16 mouse cellular contexts compared by ENCODE assay signal in the genomic region with DNA sequence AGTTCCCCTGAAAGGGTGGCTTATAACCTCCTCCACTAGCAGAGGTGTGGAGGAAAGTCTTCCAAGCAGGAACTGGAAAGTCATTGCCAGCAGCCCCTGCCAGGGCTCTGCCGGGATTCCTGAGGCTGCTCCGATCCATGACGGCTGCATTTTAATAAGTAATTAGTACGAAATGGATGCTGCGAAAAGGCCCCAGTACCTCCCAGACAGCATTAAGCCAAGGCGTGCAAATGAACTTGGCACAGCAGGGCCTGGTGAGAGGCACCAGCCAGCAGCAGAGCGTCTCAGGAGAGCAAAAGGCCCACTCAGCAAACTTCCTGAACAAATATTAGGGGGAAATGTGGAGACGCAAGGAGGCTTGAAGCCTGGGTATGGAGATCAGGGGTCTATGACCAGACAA. TPM values are rescaled to one million over a fixed set of nuclear protein-coding genes. Genes with fewer than 3 reads are reported as not detected.
DNase-seq lines count a peak whose midpoint lies in the region; ATAC-seq and TF ChIP-seq lines count a peak whose summit lies in the region.
"Had no signal": no experiment of that assay in that cellular context is flagged by ENCODE, and none has a peak within 500 bp of the region (broad histone marks: within the 10 kb centered on the region; RNA-seq: fewer than 3 reads in every experiment).

No protein-coding gene starts in this region.

- no peak overlapping the region for H3K4me2 ChIP-seq in forebrain, embryonic 16.5 days (ENCODE audit: low read length)
- no peak overlapping the region for H3K4me2 ChIP-seq in forebrain, embryonic 13.5 days
- H3K4me2 ChIP-seq in lung, embryonic 16.5 days (ENCODE audit: low read depth, low read length): no peak overlapping the region
- no peak overlapping the region for H3K4me2 ChIP-seq in hindbrain, embryonic 15.5 days
- H3K4me2 ChIP-seq in midbrain, postnatal 0 days (ENCODE audit: low read depth, low read length, poor library complexity, severe bottlenecking): no peak overlapping the region
- no peak overlapping the region for H3K4me2 ChIP-seq in lung, postnatal 0 days (replicated peaks; ENCODE audit: low read depth, low read length)
- H3K4me2 ChIP-seq: embryonic facial prominence, embryonic 12.5 days; heart, embryonic 11.5 days; limb, embryonic 13.5 days had no signal

- peaks cover 31% of the 10 kb centered on the region for H3K4me1 ChIP-seq in forebrain, embryonic 16.5 days (replicated peaks; ENCODE audit: control insufficient read depth, insufficient read depth, low read length)
- H3K4me1 ChIP-seq in forebrain, embryonic 13.5 days: peaks cover 41% of the 10 kb centered on the region
- H3K4me1 ChIP-seq in lung, embryonic 16.5 days (replicated peaks; ENCODE audit: control insufficient read depth, insufficient read depth, low read length): peaks cover 38% of the 10 kb centered on the region
- peaks cover 49% of the 10 kb centered on the region for H3K4me1 ChIP-seq in hindbrain, embryonic 15.5 days (replicated peaks)
- H3K4me1 ChIP-seq in midbrain, postnatal 0 days (ENCODE audit: insufficient read depth, low read length): no peaks in the 10 kb centered on the region
- peaks cover 8% of the 10 kb centered on the region; the same call in 1 of the 2 replicates for H3K4me1 ChIP-seq in lung, postnatal 0 days (ENCODE audit: insufficient read depth, low read depth, low read length)

- no peak for DNase-seq in lung, postnatal 4 days
- peak; percentile 62 for DNase-seq in midbrain, postnatal 0 days (ENCODE audit: low spot score)
- no peak for DNase-seq in frontal cortex, postnatal 14 days (ENCODE audit: low spot score in 2 of 2)
- no peak for DNase-seq in lung, postnatal 0 days (ENCODE audit: low spot score)
- DNase-seq: cerebellum, postnatal 25 days; gastrocnemius, postnatal 36 days; layer of hippocampus, postnatal 36 days; lung, adult 18-20 months; spleen, adult 18-20 months had no signal

- WGBS in forebrain, embryonic 16.5 days: 12% methylated on average over 8 of the region's 8 CpGs
- 17% methylated on average over 8 of the region's 8 CpGs for WGBS in forebrain, embryonic 13.5 days
- WGBS in lung, embryonic 16.5 days: 50% methylated on average over 8 of the region's 8 CpGs
- WGBS in hindbrain, embryonic 15.5 days: 17% methylated on average over 8 of the region's 8 CpGs
- whole genome bisulfite sequencing in midbrain, postnatal 0 days: 14% methylated on average over 8 of the region's 8 CpGs
- WGBS in lung, postnatal 0 days: 50% methylated on average over 8 of the region's 8 CpGs

- no peaks in the 10 kb centered on the region for H3K27me3 ChIP-seq in forebrain, embryonic 16.5 days (replicated peaks; ENCODE audit: control insufficient read depth, insufficient read depth, low read length)
- H3K27me3 ChIP-seq in forebrain, embryonic 13.5 days: no peaks in the 10 kb centered on the region
- H3K27me3 ChIP-seq in lung, embryonic 16.5 days (ENCODE audit: control insufficient read depth, insufficient read depth, low read depth, low read length): no peaks in the 10 kb centered on the region
- no peaks in the 10 kb centered on the region for H3K27me3 ChIP-seq in hindbrain, embryonic 15.5 days
- no peaks in the 10 kb centered on the region for H3K27me3 ChIP-seq in midbrain, postnatal 0 days (ENCODE audit: insufficient read depth, low read length)
- H3K27me3 ChIP-seq in lung, postnatal 0 days (replicated peaks; ENCODE audit: insufficient read depth, low read length): no peaks in the 10 kb centered on the region
- H3K27me3 ChIP-seq: embryonic facial prominence, embryonic 12.5 days; limb, embryonic 13.5 days had no signal

- H3K9ac ChIP-seq in forebrain, embryonic 16.5 days (replicated peaks; ENCODE audit: low read depth, low read length): no peak overlapping the region
- no peak overlapping the region for H3K9ac ChIP-seq in forebrain, embryonic 13.5 days
- no peak overlapping the region for H3K9ac ChIP-seq in lung, embryonic 16.5 days (ENCODE audit: low read length)
- no peak overlapping the region for H3K9ac ChIP-seq in hindbrain, embryonic 15.5 days
- H3K9ac ChIP-seq in midbrain, postnatal 0 days (replicated peaks; ENCODE audit: low read length, poor library complexity, severe bottlenecking): no peak overlapping the region
- no peak overlapping the region for H3K9ac ChIP-seq in lung, postnatal 0 days (replicated peaks; ENCODE audit: low read depth)
- H3K9ac ChIP-seq: embryonic facial prominence, embryonic 12.5 days; limb, embryonic 13.5 days had no signal

- H3K36me3 ChIP-seq in forebrain, embryonic 16.5 days (ENCODE audit: control insufficient read depth, insufficient read depth): no peaks in the 10 kb centered on the region
- H3K36me3 ChIP-seq in forebrain, embryonic 13.5 days (ENCODE audit: poor library complexity, severe bottlenecking): no peaks in the 10 kb centered on the region
- H3K36me3 ChIP-seq in lung, embryonic 16.5 days (ENCODE audit: control insufficient read depth, insufficient read depth, low read length): no peaks in the 10 kb centered on the region
- H3K36me3 ChIP-seq in hindbrain, embryonic 15.5 days: no peaks in the 10 kb centered on the region
- no peaks in the 10 kb centered on the region for H3K36me3 ChIP-seq in midbrain, postnatal 0 days (ENCODE audit: insufficient read depth, low read length)
- no peaks in the 10 kb centered on the region for H3K36me3 ChIP-seq in lung, postnatal 0 days (ENCODE audit: insufficient read depth, low read length)
- H3K36me3 ChIP-seq: embryonic facial prominence, embryonic 12.5 days; limb, embryonic 13.5 days had no signal

- TF ChIP-seq CTCF in midbrain, postnatal 0 days (IDR thresholded peaks at IDR 0.05): no peak
- no peak for TF ChIP-seq CTCF in lung, postnatal 0 days (IDR thresholded peaks at IDR 0.05)

- H3K9me3 ChIP-seq in forebrain, embryonic 16.5 days (ENCODE audit: control insufficient read depth, low read length): no peaks in the 10 kb centered on the region
- no peaks in the 10 kb centered on the region for H3K9me3 ChIP-seq in forebrain, embryonic 13.5 days (replicated peaks)
- H3K9me3 ChIP-seq in lung, embryonic 16.5 days (ENCODE audit: control insufficient read depth, low read length): no peaks in the 10 kb centered on the region
- no peaks in the 10 kb centered on the region for H3K9me3 ChIP-seq in hindbrain, embryonic 15.5 days
- H3K9me3 ChIP-seq in midbrain, postnatal 0 days (ENCODE audit: low read length): no peaks in the 10 kb centered on the region
- no peaks in the 10 kb centered on the region for H3K9me3 ChIP-seq in lung, postnatal 0 days (ENCODE audit: low read length)
- H3K9me3 ChIP-seq: embryonic facial prominence, embryonic 12.5 days; limb, embryonic 13.5 days had no signal

- no peak for TF ChIP-seq EP300 in lung, postnatal 0 days (IDR thresholded peaks at IDR 0.05)

- no peak overlapping the region for H3K4me3 ChIP-seq in forebrain, embryonic 16.5 days (replicated peaks; ENCODE audit: low read length)
- no peak overlapping the region for H3K4me3 ChIP-seq in forebrain, embryonic 13.5 days
- no peak overlapping the region for H3K4me3 ChIP-seq in lung, embryonic 16.5 days (ENCODE audit: low read length)
- H3K4me3 ChIP-seq in hindbrain, embryonic 15.5 days: no peak overlapping the region
- no peak overlapping the region for H3K4me3 ChIP-seq in midbrain, postnatal 0 days (ENCODE audit: low read depth, low read length)
- no peak overlapping the region for H3K4me3 ChIP-seq in lung, postnatal 0 days (ENCODE audit: low read depth, low read length)
- H3K4me3 ChIP-seq: embryonic facial prominence, embryonic 12.5 days; limb, embryonic 13.5 days had no signal

- H3K27ac ChIP-seq in forebrain, embryonic 16.5 days (ENCODE audit: low read length): no peak overlapping the region
- H3K27ac ChIP-seq in forebrain, embryonic 13.5 days: no peak overlapping the region
- no peak overlapping the region for H3K27ac ChIP-seq in lung, embryonic 16.5 days (ENCODE audit: low read length)
- peak overlapping the region; percentile 31 for H3K27ac ChIP-seq in hindbrain, embryonic 15.5 days (replicated peaks)
- H3K27ac ChIP-seq in midbrain, postnatal 0 days (ENCODE audit: low read depth, low read length): no peak overlapping the region
- H3K27ac ChIP-seq in lung, postnatal 0 days (ENCODE audit: low read length): no peak overlapping the region
- H3K27ac ChIP-seq: embryonic facial prominence, embryonic 12.5 days; limb, embryonic 13.5 days had no signal

- peak; percentile 76 for ATAC-seq in forebrain, embryonic 16.5 days
- no peak for ATAC-seq in forebrain, embryonic 13.5 days
- peak; percentile 12; the same call in 1 of the 2 replicates for ATAC-seq in lung, embryonic 16.5 days (ENCODE audit: low read depth)
- peak; percentile 38; the same call in 1 of the 2 replicates for ATAC-seq in hindbrain, embryonic 15.5 days (ENCODE audit: low FRiP score, low read depth)
- no peak for ATAC-seq in midbrain, postnatal 0 days (ENCODE audit: low FRiP score)
- no peak for ATAC-seq in lung, postnatal 0 days

RNA-seq across cellular contexts. Expression of gene Vav2, which starts 49.7 kb away (rescaled TPM):
- polyA plus RNA-seq in forebrain, embryonic 16.5 days (2015; fragmentation: Nextera tagmentation; extraction: Ambion mirVana): 11.9 and 13.1 TPM in 2 replicates
- 8.7 and 8.8 TPM in 2 replicates for polyA plus RNA-seq in forebrain, embryonic 13.5 days (2015; fragmentation: Nextera tagmentation; extraction: Ambion mirVana)
- 8.6 and 8.7 TPM in 2 replicates for polyA plus RNA-seq in lung, embryonic 16.5 days (2015; fragmentation: Nextera tagmentation; extraction: Ambion mirVana)
- 14.3 and 15.6 TPM in 2 replicates for polyA plus RNA-seq in hindbrain, embryonic 15.5 days (2015; fragmentation: Nextera tagmentation; extraction: Ambion mirVana)
- total RNA-seq in midbrain, postnatal 0 days (2014; rRNA removed): 33.6 and 34.8 TPM in 2 replicates
- 6.4 TPM in 2 replicates for polyA plus RNA-seq in midbrain, postnatal 0 days (2015; fragmentation: Nextera tagmentation; extraction: Ambion mirVana)
- 11.8 and 12.1 TPM in 2 replicates for polyA plus RNA-seq in lung, postnatal 0 days (2015; fragmentation: Nextera tagmentation; extraction: Ambion mirVana)

Comparison
In these comparisons a context has a peak if more than half of its experiments do, and no peak if none do; other contexts are left out.
1. ATAC-seq: peak in forebrain, embryonic 16.5 days (single experiment), lung, embryonic 16.5 days (single experiment) and hindbrain, embryonic 15.5 days (single experiment); none in forebrain, embryonic 13.5 days (single experiment), midbrain, postnatal 0 days (single experiment) and lung, postnatal 0 days (single experiment).